Mouse (Mus musculus) colon, adult 2 months (tissue): ENCODE measurements around the gene Fam183b. TPM values are rescaled to one million over a fixed set of nuclear protein-coding genes. Genes with fewer than 3 reads are reported as not detected.

Experiments
- polyA plus RNA-seq: library from polyadenylated mRNA; depleted of rRNA; stranded (reverse); fragments of >200 nt; gene quantifications from 2 replicates; pipeline ENCODE4 v1.2.3, GENCODE M21; 2012; rRNA removed

Gene Fam183b
- 0.59 TPM in 1 of 2 replicates, not detected in the other for polyA plus RNA-seq

GRCm38 (mm10) chr11:58801558-58802228, at the start of gene Fam183b:
Gene Fam183b, minus strand, starts transcription at chr11:58801960.

GRCm38 (mm10) chr11:58846919-58847461, 45.2 kb upstream of the Fam183b start, which contains the start of gene Gm12258:
Gene Gm12258, plus strand, starts transcription at chr11:58847158.

GRCm38 (mm10) chr11:58838951-58839350, 37.2 kb upstream of the Fam183b start, which contains the start of gene Olfr311:
Gene Olfr311, plus strand, starts transcription at chr11:58839251.

GRCm38 (mm10) chr11:58828937-58829336, 27.2 kb upstream of the Fam183b start, which contains the start of gene Olfr312:
Gene Olfr312, plus strand, starts transcription at chr11:58829237.

GRCm38 (mm10) chr11:58814700-58815099, 12.9 kb upstream of the Fam183b start, which contains the start of gene Olfr313:
Gene Olfr313, plus strand, starts transcription at chr11:58815000.

GRCm38 (mm10) chr11:58782480-58783089, 19.2 kb downstream of the Fam183b start, which contains the start of gene Olfr314:
Gene Olfr314, plus strand, starts transcription at chr11:58782952.

GRCm38 (mm10) chr11:58772888-58773287, 28.9 kb downstream of the Fam183b start, which contains the start of gene Olfr315:
Gene Olfr315, plus strand, starts transcription at chr11:58773188.

GRCm38 (mm10) chr11:58752434-58752833, 49.3 kb downstream of the Fam183b start, which contains the start of gene Olfr316:
Gene Olfr316, plus strand, starts transcription at chr11:58752734.

Other genes with a start within 250 kb of the Fam183b start
- gene Olfr328, start 246.3 kb downstream of the Fam183b start, polyA plus RNA-seq = not detected in 2 replicates
- gene Olfr224, start 231.4 kb downstream of the Fam183b start, polyA plus RNA-seq = not detected in 2 replicates
- not detected in 2 replicates for gene Olfr325, start 224.2 kb downstream of the Fam183b start, polyA plus RNA-seq
- gene Olfr324, start 206.8 kb downstream of the Fam183b start, polyA plus RNA-seq = not detected in 2 replicates
- 7.3 and 7.4 TPM in 2 replicates for gene 2210407C18Rik, start 185.9 kb downstream of the Fam183b start, polyA plus RNA-seq
- gene Olfr323, start 171.5 kb downstream of the Fam183b start, polyA plus RNA-seq = not detected in 2 replicates
- not detected in 2 replicates for gene Trim58, start 161.5 kb downstream of the Fam183b start, polyA plus RNA-seq
- gene Olfr322, start 143.2 kb downstream of the Fam183b start, polyA plus RNA-seq = not detected in 2 replicates
- gene Olfr320, start 120.9 kb downstream of the Fam183b start, polyA plus RNA-seq = not detected in 2 replicates
- gene Olfr319, start 102.8 kb downstream of the Fam183b start, polyA plus RNA-seq = not detected in 2 replicates
- not detected in 2 replicates for gene Olfr318, start 77.9 kb downstream of the Fam183b start, polyA plus RNA-seq
- gene Olfr317, start 62.7 kb downstream of the Fam183b start, polyA plus RNA-seq = not detected in 2 replicates
- not detected in 2 replicates for gene Olfr316, start 49.2 kb downstream of the Fam183b start, polyA plus RNA-seq
- gene Olfr315, start 28.8 kb downstream of the Fam183b start, polyA plus RNA-seq = not detected in 2 replicates
- gene Olfr314, start 19.0 kb downstream of the Fam183b start, polyA plus RNA-seq = not detected in 2 replicates
- gene Olfr313, start 13.0 kb upstream of the Fam183b start, polyA plus RNA-seq = not detected in 2 replicates
- gene Olfr312, start 27.3 kb upstream of the Fam183b start, polyA plus RNA-seq = not detected in 2 replicates
- not detected in 2 replicates for gene Olfr311, start 37.3 kb upstream of the Fam183b start, polyA plus RNA-seq
- gene Gm12258, start 45.2 kb upstream of the Fam183b start, polyA plus RNA-seq = 1.5 and 1.7 TPM in 2 replicates
- gene 2810021J22Rik, start 65.3 kb upstream of the Fam183b start, polyA plus RNA-seq = 1.4 and 2.9 TPM in 2 replicates
- 0.48 and 0.78 TPM in 2 replicates for gene Zfp39, start 102.3 kb upstream of the Fam183b start, polyA plus RNA-seq
- not detected in 2 replicates for gene Btnl10, start 115.9 kb upstream of the Fam183b start, polyA plus RNA-seq
- gene Rnf187, start 137.0 kb upstream of the Fam183b start, polyA plus RNA-seq = 191 and 200 TPM in 2 replicates
- gene Hist3h2ba, start 147.0 kb upstream of the Fam183b start, polyA plus RNA-seq = 4.6 and 8.8 TPM in 2 replicates
- gene Hist3h2a, start 152.7 kb upstream of the Fam183b start, polyA plus RNA-seq = 18.4 and 25.8 TPM in 2 replicates
- 0.22 and 0.46 TPM in 2 replicates for gene Trim17, start 152.7 kb upstream of the Fam183b start, polyA plus RNA-seq
- gene Trim11, start 176.1 kb upstream of the Fam183b start, polyA plus RNA-seq = 39.6 and 41.5 TPM in 2 replicates